Mouse (Mus musculus) embryonic fibroblast, embryonic 13.5 days (primary cell): ENCODE data around the gene Map3k14. TPM values are rescaled to one million over a fixed set of nuclear protein-coding genes. Genes with fewer than 3 reads are reported as not detected.

ENCODE experiments used
- H3K27ac ChIP-seq: 2 replicates; pipeline ENCODE4 v1.5.1; 2012; ENCODE audit warnings: low read length, control low read depth, inconsistent platforms; ENCODE audit not compliant: insufficient read depth
- H3K4me1 ChIP-seq: 2 replicates; pipeline ENCODE4 v1.6.1; 2011; ENCODE audit warnings: low read length; ENCODE audit not compliant: control insufficient read depth, insufficient read depth
- H3K4me3 ChIP-seq: 2 replicates; pipeline ENCODE4 v1.5.1; 2011; ENCODE audit warnings: mild to moderate bottlenecking, control low read depth, low read length; ENCODE audit not compliant: insufficient read depth
- CTCF ChIP-seq: IDR thresholded peaks from 2 replicates; pipeline ENCODE4 v1.5.1; 2011; ENCODE audit warnings: mild to moderate bottlenecking, control low read depth, low read length, moderate library complexity, borderline replicate concordance; ENCODE audit not compliant: insufficient read depth
- POLR2A ChIP-seq: IDR thresholded peaks from 2 replicates; pipeline ENCODE4 v1.6.1; 2011; ENCODE audit warnings: low read depth, mild to moderate bottlenecking, control low read depth, low read length, moderate library complexity
- polyA plus RNA-seq: library from polyadenylated mRNA; stranded (reverse); fragments of >200 nt; gene quantifications from 2 replicates; pipeline ENCODE4 v1.2.4, GENCODE M21; 2011; ENCODE audit warnings: low read depth; ENCODE audit not compliant: missing spikeins, insufficient read length

Gene Map3k14
- polyA plus RNA-seq, 1 experiment = 8.5 TPM

GRCm38 (mm10) chr11:103181911-103182310 lies 85.4 kb downstream of the Map3k14 start:
- no peak for TF ChIP-seq POLR2A
- no peak for TF ChIP-seq CTCF

GRCm38 (mm10) chr11:103181349-103181748 lies 85.9 kb downstream of the Map3k14 start:
- Histone ChIP-seq H3K4me3 (no peak overlapping the region), H3K4me1 (no peaks in the 10 kb centered on the region), H3K27ac (no peak overlapping the region)
- TF ChIP-seq CTCF (no peak), POLR2A (no peak)

More at GRCm38 (mm10) chr11:103181911-103182310, 85.4 kb downstream of the Map3k14 start:
- no peak overlapping the region for H3K4me3 ChIP-seq
- H3K4me1 ChIP-seq = no peaks in the 10 kb centered on the region
- H3K27ac ChIP-seq = no peak overlapping the region

- TF ChIP-seq CTCF = no peak
- TF ChIP-seq POLR2A = no peak
- H3K27ac ChIP-seq = no peak overlapping the region
- no peaks in the 10 kb centered on the region for H3K4me1 ChIP-seq
- H3K4me3 ChIP-seq = no peak overlapping the region
These were observed 86.8 kb downstream of the Map3k14 start for GRCm38 (mm10) chr11:103180426-103180825.

GRCm38 (mm10) chr11:103178748-103179147 lies 88.5 kb downstream of the Map3k14 start:
- TF ChIP-seq POLR2A (no peak), CTCF (no peak)
- Histone ChIP-seq H3K27ac (no peak overlapping the region), H3K4me1 (no peaks in the 10 kb centered on the region), H3K4me3 (no peak overlapping the region)

GRCm38 (mm10) chr11:103177815-103178485 lies 89.3 kb downstream of the Map3k14 start:
- TF ChIP-seq CTCF = no peak
- H3K4me1 ChIP-seq = no peaks in the 10 kb centered on the region
- H3K27ac ChIP-seq = no peak overlapping the region
- H3K4me3 ChIP-seq = no peak overlapping the region

GRCm38 (mm10) chr11:103177216-103177615 lies 90.1 kb downstream of the Map3k14 start:
- Histone ChIP-seq H3K4me3 (no peak overlapping the region), H3K27ac (no peak overlapping the region), H3K4me1 (no peaks in the 10 kb centered on the region)
- no peak for TF ChIP-seq CTCF
- TF ChIP-seq POLR2A = no peak

- H3K27ac ChIP-seq = no peak overlapping the region
- H3K4me3 ChIP-seq = no peak overlapping the region
- no peaks in the 10 kb centered on the region for H3K4me1 ChIP-seq
- no peak for TF ChIP-seq CTCF
- no peak for TF ChIP-seq POLR2A
These were observed 90.8 kb downstream of the Map3k14 start for GRCm38 (mm10) chr11:103176510-103176909.

- no peaks in the 10 kb centered on the region for H3K4me1 ChIP-seq
- no peak for TF ChIP-seq CTCF
These were observed 91.4 kb downstream of the Map3k14 start for GRCm38 (mm10) chr11:103175688-103176442.

GRCm38 (mm10) chr11:103174891-103175391 lies 92.3 kb downstream of the Map3k14 start:
- Histone ChIP-seq H3K4me3 (no peak overlapping the region), H3K4me1 (no peaks in the 10 kb centered on the region), H3K27ac (no peak overlapping the region)
- TF ChIP-seq POLR2A (no peak), CTCF (no peak)

More at GRCm38 (mm10) chr11:103175688-103176442, 91.4 kb downstream of the Map3k14 start:
- H3K4me3 ChIP-seq = no peak overlapping the region
- H3K27ac ChIP-seq = no peak overlapping the region

GRCm38 (mm10) chr11:103174411-103174832 lies 92.8 kb downstream of the Map3k14 start:
- no peak for TF ChIP-seq POLR2A
- no peak for TF ChIP-seq CTCF
- no peak overlapping the region for H3K27ac ChIP-seq
- no peaks in the 10 kb centered on the region for H3K4me1 ChIP-seq
- H3K4me3 ChIP-seq = no peak overlapping the region

GRCm38 (mm10) chr11:103173771-103174344 lies 93.4 kb downstream of the Map3k14 start:
- Histone ChIP-seq H3K4me3 (no peak overlapping the region), H3K4me1 (no peaks in the 10 kb centered on the region), H3K27ac (no peak overlapping the region)
- TF ChIP-seq POLR2A = no peak
- no peak for TF ChIP-seq CTCF
